Mouse (Mus musculus): Measurements from ENCODE around the gene Kcnh4.

Kcnh4 gene

GRCm38 (mm10) chr11:100735134-100735865 is 24.4 kb downstream of the Kcnh4 start:
- no peak for DNase-seq (ENCODE audit: low spot score)

GRCm38 (mm10) chr11:100730477-100731205 is 29.1 kb downstream of the Kcnh4 start:
- no peak for DNase-seq (ENCODE audit: low spot score)

DNA sequence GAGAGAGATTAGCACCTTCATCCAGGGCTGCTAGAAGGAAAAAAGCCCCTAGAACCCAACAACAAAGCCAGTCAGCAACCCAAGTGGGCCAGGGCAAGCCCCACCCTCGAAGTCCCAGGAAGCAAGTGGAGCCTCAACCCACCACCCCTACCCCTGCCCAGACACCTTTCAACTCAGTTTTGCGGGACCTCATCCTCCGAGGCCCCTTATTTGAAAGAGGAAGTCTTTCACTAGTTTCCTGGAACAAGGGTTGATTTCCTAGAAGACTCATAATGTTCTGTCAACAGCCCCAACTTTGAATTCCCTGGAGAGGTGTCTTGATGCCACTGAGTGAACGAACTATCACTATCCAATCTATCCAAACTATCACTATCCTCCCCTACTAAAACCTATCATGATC is 29.8 kb downstream of the Kcnh4 start:
- no peak for DNase-seq (ENCODE audit: low spot score)

DNA sequence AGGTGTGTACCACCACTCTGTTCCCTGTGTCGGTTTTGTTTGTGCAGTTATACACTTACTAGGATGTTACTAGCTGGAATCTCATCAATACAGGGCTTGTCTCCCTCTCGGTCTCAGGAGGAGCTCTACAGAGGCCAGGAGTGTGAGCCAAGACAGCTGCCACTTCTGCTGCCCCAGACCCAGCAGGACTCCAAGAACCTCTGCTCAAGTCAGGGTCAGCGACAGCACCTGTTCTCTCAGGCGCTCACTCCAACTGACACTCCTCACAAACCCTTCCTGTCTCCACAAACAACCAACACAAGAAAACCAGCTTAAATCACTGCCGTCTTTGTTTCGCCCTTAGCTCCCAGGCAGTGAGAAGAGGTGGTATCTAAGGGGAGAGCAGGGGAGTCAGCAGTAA is 31.1 kb downstream of the Kcnh4 start:
- DNase-seq (ENCODE audit: low spot score) = no peak

GRCm38 (mm10) chr11:100727201-100727600 is 32.5 kb downstream of the Kcnh4 start:
- no peak for DNase-seq (ENCODE audit: low spot score)

DNA sequence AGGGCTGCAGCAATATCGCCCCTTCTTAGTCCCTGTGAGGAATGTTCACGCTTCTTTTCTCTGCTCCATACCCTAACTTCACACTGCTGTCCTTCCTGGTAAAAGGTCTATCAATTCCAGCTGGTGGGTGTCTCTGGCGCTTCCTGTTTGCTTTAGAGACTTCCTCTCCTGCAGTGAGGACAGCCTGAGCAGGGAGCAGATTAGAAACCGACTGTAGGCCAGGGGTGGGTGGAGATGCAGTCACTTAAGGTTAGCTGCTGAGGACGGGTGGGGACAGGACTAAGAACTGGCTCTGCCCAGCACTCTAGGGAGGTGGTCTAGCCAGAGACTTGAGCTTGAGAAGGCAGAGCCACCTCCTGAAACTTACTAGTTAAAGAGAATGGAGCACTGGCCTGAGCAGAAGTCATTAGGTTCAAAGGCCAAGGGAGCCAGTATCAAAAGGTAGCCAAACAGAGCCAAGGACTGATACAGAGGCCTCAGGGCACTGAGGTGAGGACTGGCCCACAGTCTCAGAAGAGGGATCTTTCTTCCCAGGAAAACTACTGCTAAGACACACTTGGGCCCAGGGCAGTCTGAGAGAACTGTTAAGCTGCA is 34.7 kb downstream of the Kcnh4 start:
- no peak for DNase-seq (ENCODE audit: low spot score)

DNA sequence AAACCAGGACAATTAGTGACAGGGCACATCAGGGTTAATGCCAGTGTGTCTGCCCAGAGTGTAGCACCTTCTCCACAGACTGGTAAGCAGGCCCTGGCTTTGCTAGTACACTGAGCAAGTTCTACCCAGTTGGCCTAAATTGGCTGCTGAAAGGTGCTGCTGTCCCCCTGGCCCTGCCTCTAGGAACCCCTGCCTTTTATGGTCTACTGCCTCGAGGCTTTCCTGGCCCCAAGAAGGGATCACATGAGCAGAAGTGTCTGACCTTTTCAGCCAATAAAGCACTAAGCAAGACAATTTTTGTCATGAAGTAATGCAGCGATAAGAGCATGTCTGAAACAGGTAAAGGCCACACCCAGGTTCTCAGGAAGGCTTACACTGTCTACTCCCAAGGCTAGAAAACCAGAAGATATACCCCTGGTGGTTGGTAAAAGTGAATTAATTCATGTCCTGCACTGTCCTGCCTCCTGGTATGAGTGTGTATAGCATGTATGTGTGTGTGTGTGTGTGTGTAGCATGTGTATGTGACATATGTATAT is 37.2 kb downstream of the Kcnh4 start:
- DNase-seq (ENCODE audit: low spot score) = no peak

- DNase-seq (ENCODE audit: low spot score) = no peak
Observed at GRCm38 (mm10) chr11:100721776-100722492, 37.8 kb downstream of the Kcnh4 start.

- no peak for DNase-seq (ENCODE audit: low spot score)
Observed at GRCm38 (mm10) chr11:100721254-100721653, 38.5 kb downstream of the Kcnh4 start.

- no peak for DNase-seq (ENCODE audit: low spot score)
Observed at GRCm38 (mm10) chr11:100720345-100720744, 39.4 kb downstream of the Kcnh4 start.

DNA sequence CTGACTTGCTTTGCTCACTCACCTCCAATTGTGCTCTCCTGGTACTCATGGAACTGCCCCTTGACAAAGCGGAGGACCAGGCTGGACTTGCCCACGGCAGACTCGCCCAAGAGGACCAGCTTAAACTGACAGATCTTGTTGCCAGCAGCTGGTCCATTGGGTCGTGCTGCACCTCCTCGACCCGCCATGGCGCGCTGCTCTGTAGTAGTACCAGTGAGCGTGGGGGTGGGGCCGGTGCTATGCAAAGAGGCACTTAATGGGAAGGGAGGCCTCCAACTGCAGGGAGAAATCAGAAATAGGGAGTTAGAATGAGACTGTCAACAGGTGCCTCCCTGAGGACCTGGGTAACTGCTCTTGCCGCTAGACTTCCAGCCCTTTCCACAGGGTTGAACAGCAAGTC is 39.8 kb downstream of the Kcnh4 start:
- DNase-seq (ENCODE audit: low spot score) = no peak

- DNase-seq (ENCODE audit: low spot score) = no peak
Observed at GRCm38 (mm10) chr11:100719312-100719711, 40.4 kb downstream of the Kcnh4 start.

DNA sequence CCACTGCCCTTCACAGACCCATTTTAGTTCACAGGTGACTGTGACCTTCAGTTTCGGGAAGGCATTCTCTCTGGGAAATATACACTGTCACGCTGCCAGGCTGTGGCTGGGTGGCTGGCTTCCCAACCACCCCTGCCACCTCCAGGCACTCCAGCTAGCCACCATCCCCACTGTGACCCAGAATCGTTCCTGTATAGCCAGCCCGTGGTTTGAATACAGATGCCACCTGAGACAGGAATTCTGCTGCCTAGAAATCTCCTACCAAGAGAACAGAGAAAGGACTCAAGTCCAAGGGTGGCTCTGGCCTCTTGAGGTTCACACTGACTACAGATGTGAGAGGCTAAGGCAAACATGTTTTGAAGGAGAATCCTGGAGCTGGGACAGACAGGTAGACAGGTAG is 40.9 kb downstream of the Kcnh4 start:
- DNase-seq (ENCODE audit: low spot score) = no peak

DNA sequence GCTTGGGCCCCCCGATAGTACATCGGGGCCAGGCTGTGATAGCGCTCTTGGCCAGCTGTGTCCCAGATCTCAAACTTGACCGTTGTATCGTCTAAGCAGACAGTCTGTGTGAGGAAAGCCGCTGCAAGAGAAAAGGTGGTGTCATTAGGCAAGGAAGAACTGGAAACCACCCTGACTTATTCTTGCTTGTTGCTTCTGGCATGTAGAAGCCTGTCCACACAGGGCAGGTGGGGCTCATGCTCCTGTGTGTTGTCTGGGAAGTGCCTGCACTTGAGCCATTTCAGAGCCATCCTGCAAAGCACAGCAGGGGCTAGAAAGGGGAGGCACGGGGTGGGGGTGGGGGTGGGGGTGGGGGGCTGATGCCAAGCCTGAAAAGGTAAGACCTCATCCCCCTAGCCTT is 41.3 kb downstream of the Kcnh4 start:
- no peak for DNase-seq (ENCODE audit: low spot score)

- no peak for DNase-seq (ENCODE audit: low spot score)
Observed at GRCm38 (mm10) chr11:100716649-100717048, 43.1 kb downstream of the Kcnh4 start.

GRCm38 (mm10) chr11:100714948-100715347 is 44.8 kb downstream of the Kcnh4 start:
- no peak for DNase-seq (ENCODE audit: low spot score)

DNA sequence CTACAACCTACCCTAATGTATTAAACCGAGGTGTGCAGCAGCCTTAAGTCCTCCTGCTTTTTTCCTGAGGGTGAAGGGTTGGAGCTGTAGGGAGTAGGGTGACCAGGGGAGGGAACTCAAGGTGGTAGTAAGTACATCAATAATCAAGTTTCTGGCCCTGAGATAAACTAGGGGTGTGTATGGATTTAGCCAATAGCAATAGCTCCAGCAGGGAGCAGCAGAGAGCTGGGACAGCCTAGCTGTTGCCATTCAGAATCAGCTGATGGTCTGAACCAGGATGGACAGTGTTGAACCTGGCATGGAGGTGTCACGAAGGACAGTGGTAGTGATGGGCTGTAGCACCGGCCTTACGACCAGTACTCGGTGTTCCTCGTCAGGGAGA is 45.2 kb downstream of the Kcnh4 start:
- no peak for DNase-seq (ENCODE audit: low spot score)

- no peak for DNase-seq (ENCODE audit: low spot score)
Observed at GRCm38 (mm10) chr11:100713735-100714533, 45.8 kb downstream of the Kcnh4 start, which contains the start of gene Hspb9. Gene Hspb9, plus strand, starts transcription at chr11:100713850.

DNA sequence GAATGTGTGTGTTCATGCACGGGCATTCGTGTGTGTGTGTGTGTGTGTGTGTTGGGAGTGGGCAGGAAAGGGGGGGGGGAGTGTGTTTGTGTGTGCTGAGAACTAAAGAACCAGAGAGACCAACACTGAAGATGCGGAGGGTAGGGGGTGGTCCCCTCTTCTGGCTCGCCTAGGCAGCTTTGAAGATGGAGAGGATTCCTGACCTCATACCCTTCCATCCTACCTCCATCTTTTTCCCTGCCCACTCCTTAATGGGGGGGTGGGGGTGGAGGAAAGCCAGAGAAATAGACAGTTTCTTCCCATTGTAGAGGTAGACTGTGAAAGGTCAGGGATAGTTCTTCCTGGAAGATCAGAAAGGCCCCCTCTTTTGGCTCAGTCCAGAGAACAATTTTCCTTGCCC is 46.6 kb downstream of the Kcnh4 start:
- no peak for DNase-seq (ENCODE audit: low spot score)

DNA sequence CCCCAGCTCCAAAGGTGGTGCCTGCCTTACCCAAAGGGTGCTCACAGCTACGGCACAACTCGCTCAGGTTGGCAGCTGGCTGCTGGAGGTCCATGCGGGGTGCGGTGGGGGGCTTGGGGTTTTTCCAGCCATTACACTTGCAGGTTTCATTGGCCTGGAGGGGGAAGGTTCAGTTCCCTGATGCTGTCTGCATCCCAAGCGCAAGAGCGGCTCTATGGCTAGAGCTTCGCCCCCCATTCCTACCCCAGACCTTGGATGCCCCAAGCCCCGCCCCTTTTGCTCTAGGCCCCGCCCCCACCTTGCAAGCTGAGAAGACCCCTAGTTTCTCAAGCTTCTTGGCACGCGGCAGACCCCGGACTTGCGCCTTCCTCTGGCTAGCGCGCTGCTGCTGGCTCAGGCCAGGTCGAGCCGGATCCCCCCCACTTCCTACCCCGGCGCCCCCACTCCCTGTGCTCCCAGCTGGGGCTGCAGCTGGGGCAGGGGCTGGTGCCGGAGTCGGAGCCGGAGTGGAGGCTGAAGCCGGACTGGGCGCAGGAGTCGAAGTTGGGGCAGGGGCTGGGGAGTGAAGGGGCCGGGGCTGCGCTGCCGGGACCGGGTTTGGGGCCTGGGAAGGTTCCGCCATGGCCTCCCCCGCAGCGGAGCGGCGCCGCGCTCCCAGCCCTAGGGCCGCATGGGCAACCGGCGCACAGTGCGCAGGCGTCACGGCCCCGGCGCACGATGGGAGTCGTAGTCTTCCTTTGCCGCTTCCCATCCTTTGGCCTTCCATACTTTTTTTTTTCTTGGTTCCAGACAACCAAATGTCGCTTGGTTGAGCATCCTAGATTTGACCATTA is 47.7 kb downstream of the Kcnh4 start, which contains the start of gene Kat2a:
Gene Kat2a (minus strand): TSS at position 683 of the 833 bp plus-strand sequence.
- DNase-seq (ENCODE audit: low spot score) = peak; percentile 65
